In genomic region chr7:6410043-6410442, GRCm38 (mm10) we compare ENCODE assay signal across 8 mouse cellular contexts. TPM values are rescaled to one million over a fixed set of nuclear protein-coding genes. Genes with fewer than 3 reads are reported as not detected.
DNase-seq lines count a peak whose midpoint lies in the region.

Gene Gm20715, plus strand, starts transcription at chr7:6410277.

- intact Hi-C loops in gastrocnemius, postnatal 14 days (cut with DNase I; ENCODE audit: low total_unique reads), result no loop called here

- DNase-seq in NIH3T3 (ENCODE audit: low read depth), result peak; percentile 99
- peak; percentile 99 for DNase-seq in embryo, embryonic 10 days (ENCODE audit: low spot score)
- peak; percentile 94 for DNase-seq in gastrocnemius, postnatal 14 days
- peak; percentile 98 for DNase-seq in hindlimb bud, embryonic 11.5 days (ENCODE audit: extremely low spot score, low read depth, low spot score)
- peak; percentile 50 to 66 for DNase-seq in left cerebral cortex, adult 18-20 months (ENCODE audit: low spot score in 2 of 2)
- DNase-seq in lung, postnatal 4 days, result peak; percentile 91 to 94
- DNase-seq in right cerebral cortex, postnatal 10 days (ENCODE audit: low spot score in 2 of 2), result peak; percentile 82 to 87
- peak; percentile 97 for DNase-seq in urinary bladder, postnatal 25 days (ENCODE audit: low spot score)

RNA-seq across cellular contexts. Expression of gene Gm20715, which starts in this region (rescaled TPM):
- not detected for total RNA-seq in gastrocnemius, postnatal 14 days (2021)
- under 1 TPM; 0.21 to 0.28 TPM for total RNA-seq in left cerebral cortex, adult 18-20 months (2021)

Comparison
In these comparisons a context has a peak if more than half of its experiments do, and no peak if none do; other contexts are left out.
1. Peak in every context shown above with its lines: DNase-seq.
2. Peak in DNase-seq in gastrocnemius, postnatal 14 days; RNA of the gene not detected or under 1 TPM.
3. Peak in DNase-seq in left cerebral cortex, adult 18-20 months; RNA of the gene not detected or under 1 TPM.